Mouse (Mus musculus): Measurements from ENCODE around the gene 4930562C15Rik.

Gene 4930562C15Rik

DNA sequence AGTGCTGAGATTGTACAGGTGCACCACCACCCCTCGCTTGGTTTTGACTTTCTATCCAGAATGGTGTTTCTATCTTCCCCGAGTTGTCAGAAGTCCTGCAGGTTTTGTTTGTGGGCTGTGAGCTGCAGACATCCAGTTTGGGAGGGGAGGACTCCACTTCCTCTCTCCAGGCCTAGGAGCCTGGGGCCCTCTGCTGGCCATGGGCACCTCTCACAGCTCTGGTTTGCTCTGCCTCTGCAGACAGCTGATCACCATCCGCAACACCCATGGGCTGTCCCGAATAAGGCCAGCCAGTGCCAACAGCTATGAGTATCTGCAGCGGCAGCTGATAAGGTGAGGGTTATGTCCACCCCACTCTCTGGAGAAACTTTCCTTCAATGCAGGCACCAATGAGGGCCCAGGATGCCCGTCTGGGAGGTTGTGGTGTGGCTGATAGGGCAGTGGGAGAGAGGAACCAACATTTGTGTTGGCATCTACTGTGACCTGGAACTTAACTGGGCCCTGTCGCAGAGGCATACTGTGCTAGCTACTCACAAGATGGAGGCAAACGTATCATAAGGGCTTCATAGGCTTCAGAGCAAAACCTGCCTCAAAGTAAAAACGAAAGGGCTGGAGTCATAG is 27.8 kb downstream of the 4930562C15Rik start:
- peak; percentile 45 for DNase-seq (ENCODE audit: low spot score)

DNA sequence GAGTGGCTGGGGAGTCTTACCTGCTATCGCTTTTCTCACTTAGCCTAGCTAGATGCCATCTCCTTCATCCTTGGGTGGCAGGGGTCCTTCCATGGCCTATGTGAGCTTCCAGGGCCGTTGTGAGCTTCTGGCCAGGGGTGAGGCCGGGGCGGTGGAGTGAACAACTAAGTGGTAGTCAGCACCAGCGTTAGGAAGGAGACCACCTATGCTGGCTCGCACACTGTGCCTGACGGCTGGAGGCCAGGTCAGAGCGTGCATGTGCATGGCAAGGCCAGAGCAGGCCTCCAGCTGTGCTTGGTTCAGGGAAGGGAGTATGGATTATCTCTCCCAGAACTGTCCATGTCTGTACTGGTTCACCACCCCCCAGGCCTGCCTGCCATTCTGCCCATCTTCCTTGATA is 28.5 kb downstream of the 4930562C15Rik start:
- DNase-seq (ENCODE audit: low spot score), result no peak

DNA sequence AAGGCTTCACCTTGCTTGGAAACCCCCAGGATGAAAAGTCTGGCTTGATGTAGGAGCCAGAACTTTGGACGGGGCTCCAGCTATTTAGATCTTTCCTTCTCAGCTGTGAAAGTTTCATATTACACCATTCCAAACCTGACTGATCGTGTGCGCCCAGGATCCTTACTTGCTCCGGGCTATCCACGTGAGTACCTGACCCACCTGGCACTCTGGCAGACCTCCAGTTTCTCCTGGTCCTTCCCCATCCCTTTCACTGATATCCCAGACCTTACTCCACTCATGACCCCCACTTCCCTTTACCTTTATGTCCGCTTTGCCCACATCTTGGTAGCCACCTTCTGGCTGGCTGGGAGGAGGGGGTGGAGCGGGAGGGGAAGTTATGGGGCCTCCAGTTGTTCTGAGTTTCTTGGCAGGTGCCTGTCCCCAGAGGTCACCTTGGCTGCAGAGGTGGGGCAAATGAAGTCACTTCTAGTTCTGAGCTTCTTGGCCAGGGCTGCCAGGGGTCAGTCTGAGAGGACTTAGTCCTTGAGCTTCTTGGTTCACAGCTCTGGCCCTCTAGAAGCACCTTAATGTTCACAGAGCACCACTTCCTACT is 31.0 kb downstream of the 4930562C15Rik start:
- no peak for DNase-seq (ENCODE audit: low spot score)

DNA sequence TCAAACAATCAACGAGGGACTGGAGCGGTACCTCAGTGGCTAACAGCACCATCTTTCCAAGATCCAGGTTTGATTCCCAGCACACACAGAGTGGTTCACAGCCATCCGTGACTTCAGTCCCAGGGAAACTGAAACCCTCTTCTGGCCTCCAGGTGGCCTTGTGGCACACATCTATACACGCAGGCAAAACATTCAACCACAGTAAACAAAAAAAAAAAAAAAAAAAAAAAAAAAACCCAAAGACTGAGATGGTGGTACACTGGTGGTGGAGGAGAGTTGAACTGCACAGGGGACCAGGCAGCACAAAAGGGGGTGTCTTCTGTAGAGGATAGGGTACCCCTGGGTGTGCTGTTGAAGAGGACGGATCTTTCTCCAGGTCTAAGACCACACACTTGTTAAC is 35.3 kb downstream of the 4930562C15Rik start:
- no peak for DNase-seq (ENCODE audit: low spot score)

DNA sequence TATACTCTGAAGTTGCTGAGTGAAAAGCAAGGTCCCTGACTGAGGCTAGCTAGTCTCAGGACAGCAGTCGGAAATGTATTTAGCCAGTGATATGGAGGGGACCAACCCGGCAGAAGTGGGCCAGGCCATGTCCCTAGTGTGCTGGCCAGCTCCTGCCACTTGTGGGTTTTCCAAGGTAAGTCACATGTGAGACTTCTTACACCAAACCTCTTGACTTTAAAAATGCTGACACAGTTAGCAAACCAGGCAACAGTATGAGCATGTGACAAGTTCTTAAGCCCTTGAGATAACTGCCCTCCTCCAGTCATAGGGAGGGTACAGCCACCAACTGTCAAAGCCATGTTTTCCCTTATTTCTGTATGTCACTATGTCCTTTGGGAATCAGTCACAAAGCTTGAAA is 36.7 kb downstream of the 4930562C15Rik start:
- no peak for DNase-seq (ENCODE audit: low spot score)

DNA sequence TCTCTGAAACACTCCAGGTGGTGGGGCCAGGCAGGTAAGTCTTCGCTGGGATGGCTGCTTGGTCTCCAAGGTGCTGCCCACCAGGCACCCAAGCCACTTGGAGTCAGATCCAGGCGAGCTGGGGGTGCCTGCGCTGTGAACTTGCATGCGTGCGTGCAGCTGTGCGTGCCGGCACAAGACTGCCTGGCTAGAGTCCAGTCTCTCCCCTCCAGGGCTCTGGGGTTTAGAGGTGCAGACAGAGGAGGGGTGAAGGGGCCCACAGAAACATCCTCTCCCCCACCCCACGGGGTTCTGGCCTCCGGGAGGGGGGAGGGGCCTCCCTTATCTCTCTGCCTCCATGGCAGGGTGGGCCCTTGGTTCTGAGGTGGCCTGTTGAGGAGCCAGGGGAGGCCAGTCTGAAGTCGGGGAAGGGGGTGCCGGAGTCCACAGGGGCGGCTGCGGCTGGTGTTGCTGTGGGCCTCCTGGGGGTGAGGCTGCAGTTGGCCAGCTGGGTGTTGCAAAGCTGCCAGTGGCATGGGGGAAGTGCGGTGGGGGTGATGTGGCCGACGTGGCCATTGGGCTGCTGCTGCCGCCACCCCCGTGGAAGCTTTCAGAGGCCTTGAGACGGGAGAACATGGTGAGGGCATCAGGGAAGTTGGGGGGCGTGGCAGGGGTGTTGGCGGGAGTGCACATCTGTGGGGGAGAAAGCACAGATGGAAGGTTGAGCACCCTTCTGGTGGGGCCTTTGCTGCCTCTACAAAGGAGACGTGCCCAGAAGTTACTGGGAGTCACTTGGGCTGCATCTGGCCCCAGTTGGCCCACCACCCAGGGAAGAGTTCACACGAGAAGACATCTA is 40.2 kb downstream of the 4930562C15Rik start:
- no peak for DNase-seq (ENCODE audit: low spot score)

DNA sequence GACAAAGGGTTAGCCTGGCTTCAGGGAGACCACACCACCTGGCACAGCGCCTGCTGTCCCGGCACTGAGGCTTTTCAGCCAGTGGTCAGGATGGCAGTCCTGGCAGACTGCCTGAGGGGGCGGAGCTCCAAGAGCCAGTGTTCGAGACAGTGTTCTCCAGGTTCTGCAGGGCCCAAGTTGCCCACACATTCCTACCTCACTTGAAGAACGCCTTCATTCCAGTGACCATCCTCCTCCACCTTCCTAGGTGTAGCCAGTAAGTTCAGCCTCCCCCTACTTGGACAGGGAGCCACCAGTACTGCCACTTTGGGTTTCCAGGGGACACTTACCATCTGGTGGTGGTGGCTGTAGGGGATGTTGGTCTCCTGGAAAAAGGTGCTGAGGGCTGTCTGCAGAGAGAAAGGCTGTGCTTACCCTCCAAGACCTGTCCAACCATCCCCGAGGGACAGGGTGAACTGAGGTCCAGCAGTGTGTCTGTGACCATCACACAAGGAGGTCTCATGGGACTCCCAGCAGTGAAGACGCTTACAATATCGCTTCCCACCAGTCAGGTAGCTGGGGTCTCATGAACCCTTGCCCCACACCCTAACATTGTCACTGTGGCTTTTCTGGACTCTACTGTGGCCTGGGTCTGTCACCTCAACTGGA is 40.9 kb downstream of the 4930562C15Rik start:
- no peak for DNase-seq (ENCODE audit: low spot score)

DNA sequence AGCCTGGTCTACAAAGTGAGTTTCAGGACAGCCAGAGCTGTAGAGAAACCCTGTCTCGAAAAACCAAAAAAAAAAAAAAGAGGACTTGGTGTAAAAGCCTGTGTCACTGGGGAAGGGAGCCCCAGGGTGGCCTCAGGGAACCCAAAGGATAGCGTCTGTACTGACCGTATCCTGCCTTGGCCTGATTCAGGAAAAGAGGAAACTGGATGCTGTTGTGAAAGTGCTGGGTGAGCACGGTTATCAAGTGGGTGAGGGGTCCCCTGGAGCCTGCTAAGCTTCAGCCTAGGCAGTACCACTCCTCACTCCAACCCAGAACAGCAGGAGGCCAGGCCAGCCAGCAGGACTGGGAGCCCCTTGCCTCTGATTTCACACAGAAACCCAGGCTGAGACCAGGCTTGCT is 42.0 kb downstream of the 4930562C15Rik start:
- DNase-seq (ENCODE audit: low spot score), result no peak

DNA sequence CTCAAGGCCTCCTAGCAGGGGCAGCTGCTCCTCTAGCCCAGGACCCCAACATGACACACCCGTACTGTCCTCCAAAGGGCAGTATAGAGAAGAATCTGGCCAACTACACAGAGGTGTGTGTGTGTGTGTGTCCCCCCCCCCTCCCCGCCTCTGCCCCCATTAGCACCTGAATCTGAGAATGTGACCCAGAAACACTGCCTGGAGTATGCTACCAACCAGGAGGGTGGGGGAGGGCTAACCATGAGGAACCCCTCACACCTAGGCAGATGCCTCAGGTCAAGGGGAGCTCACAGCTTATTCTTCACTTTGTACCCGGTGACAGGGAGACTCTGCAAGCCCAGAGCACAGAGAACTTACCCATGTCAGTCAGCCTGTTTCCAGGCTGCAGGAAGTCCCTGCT is 42.5 kb downstream of the 4930562C15Rik start:
- DNase-seq (ENCODE audit: low spot score), result no peak

DNA sequence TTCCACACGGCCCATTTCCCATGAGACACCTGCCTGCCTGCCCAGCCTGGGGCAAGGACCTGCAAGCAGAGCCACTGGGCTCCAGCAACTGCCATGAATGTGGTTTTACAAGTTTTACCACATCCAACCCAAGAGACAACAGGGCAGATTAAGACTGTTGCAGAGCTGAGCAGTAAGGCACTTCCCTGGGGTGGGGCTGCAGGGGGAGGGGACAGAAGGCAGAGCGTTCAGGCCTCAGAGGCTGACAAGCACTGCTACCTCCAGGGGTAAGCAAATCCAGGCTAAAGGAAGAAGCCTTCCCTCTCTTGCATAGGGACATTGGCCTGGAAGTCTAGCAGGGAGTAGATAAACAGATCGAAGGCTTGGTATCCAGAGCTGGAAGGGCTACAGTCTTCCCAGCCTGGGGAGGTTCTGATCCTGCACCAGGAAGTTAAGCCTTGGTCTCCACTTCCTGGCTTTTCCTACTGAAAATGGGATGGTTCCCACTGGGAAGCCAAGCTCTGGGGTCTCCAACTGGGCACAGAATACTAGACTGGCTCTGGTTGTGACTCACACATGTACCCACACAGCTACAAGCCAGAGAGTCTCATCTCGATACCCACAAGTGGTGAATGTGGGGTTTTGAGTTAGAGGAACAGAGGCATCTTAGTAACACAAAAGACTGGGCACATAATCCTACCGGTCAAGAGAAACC is 43.1 kb downstream of the 4930562C15Rik start:
- no peak for DNase-seq (ENCODE audit: low spot score)

DNA sequence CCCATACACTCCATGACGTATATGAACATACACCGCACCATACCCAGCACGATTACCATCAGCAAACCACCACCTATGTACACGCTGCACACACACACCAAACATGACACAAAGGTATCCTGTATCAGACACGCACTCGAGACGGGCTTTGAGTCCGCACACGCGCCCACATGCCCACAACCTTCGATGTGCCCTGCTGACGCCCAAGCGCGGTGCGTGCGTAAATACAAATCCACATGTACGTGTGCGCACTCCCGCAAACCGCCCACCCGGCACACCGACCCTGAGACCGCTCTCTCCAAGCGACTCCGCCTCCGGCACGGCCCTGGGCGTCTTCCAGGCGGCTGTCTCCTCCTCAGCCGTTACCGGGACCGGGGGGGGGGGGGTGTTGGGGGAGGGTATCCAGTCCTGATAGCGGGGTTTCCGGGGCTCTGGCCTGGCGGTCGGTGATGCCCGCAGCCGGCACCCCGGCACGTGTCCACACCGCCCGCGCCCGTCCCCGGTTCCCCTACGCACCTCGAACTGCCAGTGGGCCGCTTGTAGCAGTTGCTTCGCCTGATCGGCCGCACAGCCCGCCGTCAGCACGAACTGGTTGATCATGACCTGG is 44.0 kb downstream of the 4930562C15Rik start:
- peak; percentile 34 for DNase-seq (ENCODE audit: low spot score)

DNA sequence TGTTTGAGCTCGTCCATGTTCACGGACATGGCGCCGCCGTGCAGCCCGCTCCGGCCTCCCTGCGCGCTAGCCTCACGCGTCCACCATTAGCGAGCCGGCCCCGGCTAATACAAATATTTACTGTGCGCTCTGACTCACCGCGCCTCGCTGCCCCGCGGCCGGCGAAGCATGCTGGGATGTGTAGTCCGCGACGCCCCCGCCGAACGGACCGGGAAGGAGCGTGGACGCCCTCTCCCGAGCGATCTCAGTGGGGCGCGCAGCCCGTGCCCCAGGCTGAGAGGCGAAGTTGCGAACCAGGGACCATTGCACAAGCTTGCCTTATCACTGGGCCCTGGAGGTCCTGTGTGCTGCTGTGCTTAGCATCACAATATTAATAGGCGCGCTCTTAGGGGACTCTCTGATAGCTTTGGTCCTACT is 44.5 kb downstream of the 4930562C15Rik start:
- DNase-seq (ENCODE audit: low spot score), result peak; percentile 80

DNA sequence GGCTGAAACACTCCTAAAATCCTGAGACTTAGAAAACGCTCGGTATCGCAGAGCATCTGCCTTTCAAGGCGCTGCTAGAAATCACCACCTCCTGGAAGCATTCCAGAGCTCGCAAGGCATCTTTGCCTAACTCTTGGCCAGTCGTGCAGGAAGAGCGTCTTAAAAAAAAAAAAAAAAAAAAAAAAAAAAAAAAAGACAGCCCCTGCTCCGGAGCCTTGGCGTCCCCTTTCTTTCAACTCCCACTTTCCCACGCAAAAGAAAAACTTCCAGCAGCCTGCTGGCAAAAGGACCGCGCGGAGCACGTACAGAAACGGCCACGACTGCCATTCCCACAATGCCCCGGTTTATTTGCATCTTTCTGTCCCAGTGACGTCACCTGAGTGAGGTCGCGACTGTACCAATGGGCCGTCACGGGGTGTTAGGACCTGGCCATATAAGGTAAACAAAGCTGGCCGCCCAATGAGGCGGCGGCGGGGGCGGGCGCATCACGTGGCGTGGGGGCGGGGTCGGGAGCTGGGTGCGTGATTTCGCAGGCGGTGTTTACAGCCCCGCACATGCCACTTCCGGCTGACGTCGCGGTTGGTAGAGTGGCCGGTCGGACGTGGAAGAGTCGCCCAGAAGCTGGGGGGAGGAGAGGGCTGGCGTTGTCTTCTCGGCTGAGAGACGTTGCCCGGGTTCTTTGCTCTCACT is 45.1 kb downstream of the 4930562C15Rik start, which contains the start of gene Ubald1:
Gene Ubald1, minus strand, starts transcription at position 180 of the 690 bp plus-strand sequence.
- DNase-seq (ENCODE audit: low spot score), result peak; percentile 90

DNA sequence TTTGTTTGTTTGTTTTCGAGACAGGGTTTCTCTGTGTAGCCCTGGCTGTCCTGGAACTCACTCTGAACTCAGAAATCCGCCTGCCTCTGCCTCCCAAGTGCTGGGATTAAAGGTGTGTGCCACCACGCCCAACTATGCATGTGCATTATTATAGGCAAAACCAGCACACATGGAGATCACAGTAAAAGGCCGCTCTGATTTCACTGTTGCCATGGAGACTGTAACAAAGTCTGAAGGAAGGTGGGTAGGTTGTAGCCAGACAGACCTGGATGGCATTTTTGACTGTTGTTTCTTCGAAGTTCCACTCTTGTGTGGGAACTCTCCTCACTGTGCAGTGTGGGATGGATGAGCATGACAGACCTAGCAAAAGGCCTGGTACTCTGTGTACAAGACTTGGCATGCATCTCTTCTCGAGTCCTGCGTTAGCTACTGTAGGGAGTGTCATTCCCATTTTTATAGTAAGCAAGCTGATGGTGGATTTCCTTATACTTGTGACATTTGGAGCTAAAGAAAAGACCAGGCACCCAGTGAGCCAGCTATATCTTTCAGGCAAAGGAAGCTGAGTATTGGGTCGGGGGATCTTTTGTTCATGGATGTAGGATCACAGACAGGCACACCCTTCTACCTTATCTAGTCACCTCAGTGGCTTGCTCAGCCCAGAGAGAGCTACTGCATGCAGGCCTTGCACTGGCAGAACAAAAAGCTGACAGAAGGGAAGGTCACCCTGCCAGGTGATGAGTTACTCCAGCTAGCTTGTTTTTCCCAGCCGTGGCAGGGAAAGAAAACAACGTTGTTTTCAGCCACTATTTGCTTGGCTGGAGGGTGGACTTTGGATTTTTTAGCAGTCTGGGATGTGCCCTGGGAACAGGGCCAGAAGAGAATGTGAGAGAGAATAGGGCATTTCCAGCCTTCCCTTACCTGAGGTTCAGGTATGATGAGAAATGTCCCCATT is 46.5 kb downstream of the 4930562C15Rik start:
- DNase-seq (ENCODE audit: low spot score), result no peak

DNA sequence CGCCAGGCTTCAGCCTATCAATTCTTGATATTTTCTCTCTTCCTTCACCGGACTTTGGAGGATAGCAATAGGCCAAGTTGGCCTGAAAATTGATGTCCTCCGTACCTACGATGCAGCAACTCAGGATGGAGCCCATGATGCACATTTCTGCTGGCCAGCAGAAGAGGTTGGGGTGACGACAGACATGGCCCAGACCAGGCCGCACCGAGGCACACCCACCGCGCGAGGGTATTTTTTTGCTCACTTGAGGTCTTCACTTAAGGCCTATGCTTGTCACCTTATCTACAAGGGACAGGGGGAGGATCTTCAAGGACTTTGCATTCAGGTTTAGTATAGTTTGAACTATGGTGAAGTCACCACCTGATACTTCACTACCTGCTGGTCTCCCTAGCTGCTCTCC is 49.7 kb downstream of the 4930562C15Rik start:
- DNase-seq (ENCODE audit: low spot score), result no peak

DNA sequence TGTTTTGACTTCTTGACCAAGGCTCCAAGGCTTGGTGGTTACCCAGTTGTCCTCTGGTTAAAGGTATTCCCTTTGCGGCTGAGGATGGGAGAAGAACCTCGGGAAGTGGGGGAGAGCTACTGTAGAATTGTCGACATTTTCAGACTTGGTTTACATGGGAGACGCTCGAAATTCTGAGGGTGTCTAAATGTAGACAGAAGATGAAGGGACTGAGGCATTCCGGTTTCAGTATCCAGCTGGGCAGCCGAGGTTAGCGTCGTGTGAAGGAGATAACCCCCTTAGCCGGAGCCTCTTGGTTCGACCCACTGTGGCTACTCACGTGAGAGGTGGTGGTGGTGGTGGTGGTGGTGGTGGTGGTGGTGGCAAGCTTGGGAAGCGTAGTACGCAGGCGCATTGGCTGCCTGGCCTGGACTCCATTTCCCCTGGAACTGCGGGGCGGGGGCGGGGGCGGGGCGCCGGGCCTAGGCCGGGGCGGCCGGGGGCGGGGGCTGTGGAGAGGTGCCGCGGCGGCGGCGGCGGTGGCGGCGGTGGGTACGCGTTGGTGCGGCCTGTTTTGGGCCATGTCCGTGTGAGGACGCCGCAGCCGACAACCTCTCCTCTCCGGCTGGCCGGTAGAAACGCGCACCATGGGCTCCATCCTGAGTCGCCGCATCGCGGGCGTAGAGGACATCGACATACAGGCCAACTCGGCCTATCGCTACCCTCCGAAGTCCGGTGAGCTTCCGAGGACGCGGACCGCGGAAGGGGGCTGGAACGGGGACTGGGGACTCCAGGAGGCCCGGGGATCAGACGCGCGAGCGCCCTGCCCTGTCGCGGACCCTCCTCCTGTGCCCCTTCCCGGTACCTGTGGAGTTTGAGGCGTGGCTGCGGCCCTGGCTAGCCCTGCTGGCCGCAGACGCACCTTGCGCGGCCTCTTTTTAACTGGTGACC is 50.8 kb downstream of the 4930562C15Rik start, which contains the start of gene Mgrn1:
Gene Mgrn1, plus strand, starts transcription at position 490 of the 930 bp plus-strand sequence.
- peak; percentile 55 for DNase-seq (ENCODE audit: low spot score)

DNA sequence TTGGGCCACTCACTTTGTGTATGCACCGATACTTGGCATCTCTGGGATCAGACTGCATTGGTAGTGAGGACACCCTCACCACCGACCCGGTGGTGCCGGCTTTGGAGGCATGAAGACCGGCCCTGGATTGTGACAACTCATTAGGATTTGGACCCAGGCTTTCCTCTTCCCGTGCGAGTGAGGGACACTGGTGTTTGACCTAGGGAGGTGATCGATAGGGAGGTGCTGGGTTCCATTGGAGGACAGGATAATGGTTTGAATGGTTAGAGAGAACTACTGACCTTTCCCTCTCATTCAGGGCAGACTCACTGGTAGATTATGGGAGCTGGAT is 51.4 kb downstream of the 4930562C15Rik start:
- no peak for DNase-seq (ENCODE audit: low spot score)

DNA sequence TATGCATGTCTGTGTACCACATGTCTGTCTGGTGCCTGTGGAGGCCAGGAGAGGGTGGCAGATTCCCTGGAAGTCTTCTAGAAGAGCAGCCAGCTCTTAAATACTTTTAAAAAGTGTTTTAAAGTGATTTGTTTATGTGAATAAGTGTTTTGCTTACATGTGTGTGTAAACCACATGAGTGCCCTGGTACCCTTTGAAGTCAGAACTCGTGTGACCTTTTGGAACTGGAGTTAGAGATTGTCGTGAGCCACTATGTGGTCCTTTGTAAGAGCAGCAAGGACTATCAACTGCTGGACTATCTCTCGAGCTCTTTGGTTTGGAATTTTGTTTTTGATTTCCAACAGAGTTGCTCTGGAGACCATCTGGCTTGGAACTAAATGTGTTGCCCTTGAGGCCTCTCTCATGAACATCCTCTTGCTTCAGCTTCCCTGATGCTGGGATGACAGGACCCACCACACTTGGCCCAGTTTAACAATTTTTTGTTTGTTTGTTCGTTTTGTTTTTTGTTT is 55.0 kb downstream of the 4930562C15Rik start:
- no peak for DNase-seq (ENCODE audit: low spot score)

Data from spleen, adult 12 weeks (tissue).